Mouse (Mus musculus) midbrain, embryonic 12.5 days (tissue): ENCODE results near the gene Cherp. TPM values are rescaled to one million over a fixed set of nuclear protein-coding genes. Genes with fewer than 3 reads are reported as not detected.

Experiments used
- ATAC-seq: fragments of 200-750 bp; cut with Nextera tagmentation; 2 replicates; pipeline ENCODE4 v1.8.0; 2017; ENCODE audit warnings: low read depth, moderate TSS enrichment, moderate library complexity; ENCODE audit not compliant: low FRiP score
- H3K27ac ChIP-seq: fragments of 300-500 bp; sonication (generic); replicated peaks from 2 replicates; pipeline ENCODE4 v1.5.1; 2016; ENCODE audit warnings: mild to moderate bottlenecking
- H3K27me3 ChIP-seq: fragments of 300-500 bp; sonication (generic); 2 replicates; pipeline ENCODE4 v1.6.1; 2016; ENCODE audit warnings: mild to moderate bottlenecking
- H3K36me3 ChIP-seq: fragments of 300-500 bp; sonication (generic); 2 replicates; pipeline ENCODE4 v1.6.1; 2016
- H3K4me1 ChIP-seq: fragments of 300-500 bp; sonication (generic); 2 replicates; pipeline ENCODE4 v1.6.1; 2016
- H3K4me2 ChIP-seq: fragments of 300-500 bp; sonication (generic); replicated peaks from 2 replicates; pipeline ENCODE4 v1.6.1; 2016; ENCODE audit warnings: mild to moderate bottlenecking, moderate library complexity
- H3K4me3 ChIP-seq: fragments of 300-500 bp; sonication (generic); 2 replicates; pipeline ENCODE4 v1.5.1; 2016; ENCODE audit warnings: mild to moderate bottlenecking
- H3K9ac ChIP-seq: fragments of 300-500 bp; sonication (generic); replicated peaks from 2 replicates; pipeline ENCODE4 v1.6.1; 2016; ENCODE audit warnings: mild to moderate bottlenecking, moderate library complexity
- H3K9me3 ChIP-seq: fragments of 300-500 bp; sonication (generic); 2 replicates; pipeline ENCODE4 v1.6.1; 2016; ENCODE audit warnings: mild to moderate bottlenecking
- WGBS: fragments of 180-500 bp; shearing (Covaris S2); methylation state at CpG from one replicate; pipeline ENCODE4 v1.1.7; 2016; 5-methylcytosine and 5-hydroxymethylcytosine counted together
- polyA plus RNA-seq: library from polyadenylated mRNA; unstranded; fragments of >200 nt; fragmentation: Nextera tagmentation; extraction: Ambion mirVana; gene quantifications from 2 replicates; pipeline ENCODE4 v1.2.1, GENCODE M21; 2016

The Cherp gene
- polyA plus RNA-seq, 1 experiment from 2014 or later, result 76.6 TPM

GRCm38 (mm10) chr8:72469243-72469642 lies 5.8 kb downstream of the Cherp start:
- WGBS, result 90% methylated on average over 2 of the region's 2 CpGs
- peaks cover 91% of the 10 kb centered on the region for H3K36me3 ChIP-seq

GRCm38 (mm10) chr8:72464211-72464610 lies 10.8 kb downstream of the Cherp start:
- no peak overlapping the region for H3K4me3 ChIP-seq
- no peaks in the 10 kb centered on the region for H3K4me1 ChIP-seq
- H3K27me3 ChIP-seq, result no peaks in the 10 kb centered on the region
- no peak for ATAC-seq
- no peaks in the 10 kb centered on the region for H3K9me3 ChIP-seq
- H3K27ac ChIP-seq, result no peak overlapping the region
- H3K9ac ChIP-seq, result no peak overlapping the region
- WGBS, result 96% methylated on average over 10 of the region's 10 CpGs
- H3K36me3 ChIP-seq, result peaks cover 100% of the 10 kb centered on the region
- no peak overlapping the region for H3K4me2 ChIP-seq

More at GRCm38 (mm10) chr8:72469243-72469642, 5.8 kb downstream of the Cherp start:
- H3K9ac ChIP-seq, result no peak overlapping the region
- H3K4me1 ChIP-seq, result peaks cover 9% of the 10 kb centered on the region
- H3K4me3 ChIP-seq, result no peak overlapping the region
- no peak overlapping the region for H3K27ac ChIP-seq
- no peaks in the 10 kb centered on the region for H3K27me3 ChIP-seq
- no peak for ATAC-seq
- no peak overlapping the region for H3K4me2 ChIP-seq
- H3K9me3 ChIP-seq, result no peaks in the 10 kb centered on the region

DNA sequence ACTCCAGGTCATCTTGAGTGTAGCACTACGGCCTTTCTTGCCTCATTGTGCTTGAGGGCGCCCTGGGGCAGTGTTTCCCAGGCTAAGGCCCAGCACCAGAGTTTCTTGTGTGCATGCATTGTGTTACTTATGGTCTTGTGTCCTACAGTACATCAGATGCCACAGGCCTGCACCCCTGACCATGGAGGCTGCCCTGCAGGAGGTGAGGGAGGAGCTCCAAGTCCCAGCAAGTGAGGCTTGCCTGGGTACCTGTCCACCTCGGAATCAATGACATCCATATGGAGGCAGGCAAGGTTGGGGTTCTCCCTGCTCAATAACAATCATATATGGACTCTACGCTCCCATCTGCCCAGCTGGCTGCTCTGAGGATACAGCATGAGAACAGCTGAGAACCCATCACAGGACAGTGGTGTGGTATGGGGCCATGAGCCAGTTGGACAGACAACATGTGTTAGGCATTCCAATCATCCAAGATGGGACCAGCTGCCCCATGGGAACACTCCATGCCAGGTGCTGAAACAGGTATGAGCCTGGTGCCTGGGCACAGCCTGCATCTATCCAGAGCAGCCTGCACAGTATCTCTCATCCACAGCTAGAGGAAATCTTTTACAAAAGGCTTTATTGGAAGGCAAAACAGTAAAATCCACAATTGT lies 15.0 kb downstream of the Cherp start:
- Histone ChIP-seq H3K36me3 (peaks cover 80% of the 10 kb centered on the region), H3K9ac (no peak overlapping the region), H3K4me1 (no peaks in the 10 kb centered on the region), H3K27me3 (no peaks in the 10 kb centered on the region), H3K9me3 (no peaks in the 10 kb centered on the region), H3K4me2 (no peak overlapping the region), H3K27ac (no peak overlapping the region), H3K4me3 (no peak overlapping the region)
- no peak for ATAC-seq
- WGBS, result 90% methylated on average over 4 of the region's 4 CpGs

DNA sequence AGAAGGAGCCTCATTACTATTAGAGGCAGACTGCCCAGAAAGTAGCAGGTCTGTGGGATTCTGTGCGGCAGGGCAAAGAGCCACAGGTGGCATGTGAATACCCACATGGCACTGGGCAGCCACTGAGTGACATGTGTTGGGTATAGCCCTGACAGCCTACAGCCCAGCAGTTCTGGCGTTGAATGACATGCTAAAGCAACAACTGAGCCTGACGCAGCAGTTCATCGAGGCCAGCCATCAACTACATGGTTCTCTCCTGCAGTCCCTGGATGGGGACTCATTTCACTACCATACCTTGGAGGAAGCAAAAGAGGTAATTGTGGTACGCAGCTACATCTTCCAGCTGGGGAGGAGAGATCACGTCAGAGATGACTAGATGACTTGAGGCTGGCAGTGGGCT lies 16.6 kb downstream of the Cherp start:
- H3K36me3 ChIP-seq, result peaks cover 79% of the 10 kb centered on the region
- no peak for ATAC-seq
- no peak overlapping the region for H3K9ac ChIP-seq
- H3K9me3 ChIP-seq, result peaks cover 6% of the 10 kb centered on the region; the same call in 1 of the 2 replicates
- H3K4me3 ChIP-seq, result no peak overlapping the region
- no peaks in the 10 kb centered on the region for H3K4me1 ChIP-seq
- 91% methylated on average over 6 of the region's 6 CpGs for WGBS
- no peak overlapping the region for H3K27ac ChIP-seq
- no peaks in the 10 kb centered on the region for H3K27me3 ChIP-seq
- H3K4me2 ChIP-seq, result no peak overlapping the region

DNA sequence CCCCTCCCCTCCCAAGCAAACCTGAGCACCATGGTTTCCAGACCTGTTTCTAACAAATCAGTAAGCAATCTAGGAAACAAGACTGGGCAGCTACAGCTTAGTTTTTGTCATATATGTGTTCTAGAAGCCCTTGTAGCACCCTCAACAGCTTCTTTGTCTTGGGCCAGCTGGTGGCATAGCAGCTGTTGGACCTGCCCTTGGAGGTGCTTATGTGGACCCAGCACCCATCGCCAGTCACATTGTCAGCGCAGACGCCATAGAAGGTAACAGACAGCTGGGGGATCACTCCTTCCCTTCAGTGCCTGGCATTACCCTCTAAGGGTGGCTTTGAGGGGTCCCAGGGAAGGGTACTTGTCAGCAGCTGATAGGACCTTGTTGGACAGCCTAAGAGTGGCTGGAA lies 17.2 kb downstream of the Cherp start:
- no peaks in the 10 kb centered on the region for H3K27me3 ChIP-seq
- H3K4me2 ChIP-seq, result no peak overlapping the region
- H3K9me3 ChIP-seq, result peaks cover 7% of the 10 kb centered on the region; the same call in 1 of the 2 replicates
- H3K9ac ChIP-seq, result no peak overlapping the region
- no peak overlapping the region for H3K27ac ChIP-seq
- 91% methylated on average over 3 of the region's 3 CpGs for WGBS
- peaks cover 79% of the 10 kb centered on the region for H3K36me3 ChIP-seq
- no peak overlapping the region for H3K4me3 ChIP-seq
- no peak for ATAC-seq
- H3K4me1 ChIP-seq, result no peaks in the 10 kb centered on the region

GRCm38 (mm10) chr8:72455317-72455716 lies 19.7 kb downstream of the Cherp start:
- H3K4me2 ChIP-seq, result no peak overlapping the region
- H3K9ac ChIP-seq, result no peak overlapping the region
- H3K36me3 ChIP-seq, result peaks cover 71% of the 10 kb centered on the region
- no peaks in the 10 kb centered on the region for H3K4me1 ChIP-seq
- no peak for ATAC-seq
- H3K9me3 ChIP-seq, result peaks cover 7% of the 10 kb centered on the region; the same call in 1 of the 2 replicates
- H3K27ac ChIP-seq, result no peak overlapping the region
- no peak overlapping the region for H3K4me3 ChIP-seq
- 92% methylated on average over 4 of the region's 4 CpGs for WGBS
- H3K27me3 ChIP-seq, result no peaks in the 10 kb centered on the region

DNA sequence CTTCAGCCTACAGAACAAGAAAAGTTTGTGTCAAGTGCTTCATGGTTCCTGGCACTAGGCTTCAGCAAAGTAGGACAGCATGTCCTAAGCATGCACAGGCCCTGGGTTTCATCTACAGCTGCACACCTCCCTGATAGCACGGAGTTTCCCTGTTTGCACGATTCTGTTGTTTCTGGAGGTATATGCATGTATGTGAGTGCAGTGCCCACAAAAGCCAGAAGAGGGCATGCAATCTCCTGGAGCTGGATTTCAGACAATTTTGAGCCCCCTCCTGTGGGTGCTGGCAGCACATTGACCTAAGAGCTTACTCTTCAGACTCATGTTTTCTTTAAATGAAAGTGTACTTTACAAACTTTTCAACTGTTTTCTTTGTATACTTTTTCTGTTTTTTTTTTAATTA lies 21.1 kb downstream of the Cherp start:
- peaks cover 7% of the 10 kb centered on the region; the same call in 1 of the 2 replicates for H3K9me3 ChIP-seq
- ATAC-seq, result no peak

GRCm38 (mm10) chr8:72451516-72451915 lies 23.5 kb downstream of the Cherp start:
- 86% methylated on average over 8 of the region's 8 CpGs for WGBS
- no peak for ATAC-seq
- Histone ChIP-seq H3K9me3 (peaks cover 7% of the 10 kb centered on the region; the same call in 1 of the 2 replicates), H3K27ac (no peak overlapping the region), H3K36me3 (peaks cover 68% of the 10 kb centered on the region), H3K9ac (no peak overlapping the region), H3K4me1 (no peaks in the 10 kb centered on the region), H3K4me2 (no peak overlapping the region), H3K27me3 (no peaks in the 10 kb centered on the region), H3K4me3 (no peak overlapping the region)

More for the DNA sequence above, 21.1 kb downstream of the Cherp start:
- WGBS, result 92% methylated on average over 2 of the region's 2 CpGs
- Histone ChIP-seq H3K4me2 (no peak overlapping the region), H3K4me3 (no peak overlapping the region), H3K27ac (no peak overlapping the region), H3K9ac (no peak overlapping the region), H3K36me3 (peaks cover 70% of the 10 kb centered on the region), H3K27me3 (no peaks in the 10 kb centered on the region), H3K4me1 (no peaks in the 10 kb centered on the region)

- Histone ChIP-seq H3K27ac (no peak overlapping the region), H3K9me3 (no peaks in the 10 kb centered on the region), H3K4me1 (peaks cover 8% of the 10 kb centered on the region), H3K4me3 (no peak overlapping the region), H3K36me3 (peaks cover 22% of the 10 kb centered on the region), H3K27me3 (no peaks in the 10 kb centered on the region), H3K4me2 (no peak overlapping the region), H3K9ac (no peak overlapping the region)
- no peak for ATAC-seq
- WGBS, result 93% methylated on average over 6 of the region's 6 CpGs
These were observed 30.0 kb downstream of the Cherp start for GRCm38 (mm10) chr8:72445071-72445470.

- Histone ChIP-seq H3K9me3 (no peaks in the 10 kb centered on the region), H3K27ac (no peak overlapping the region), H3K36me3 (0 out of 2 replicates have a peak, but pooled peaks cover 11% of the 10 kb centered on the region), H3K27me3 (no peaks in the 10 kb centered on the region), H3K4me1 (peaks cover 8% of the 10 kb centered on the region), H3K4me3 (peak overlapping the region; percentile 45), H3K9ac (peak overlapping the region; percentile 63), H3K4me2 (peak overlapping the region; percentile 66)
- ATAC-seq, result peak; percentile 68; the same call in 1 of the 2 replicates
- 41% methylated on average over 6 of the region's 6 CpGs for WGBS
These were observed 31.1 kb downstream of the Cherp start for GRCm38 (mm10) chr8:72443994-72444350.

DNA sequence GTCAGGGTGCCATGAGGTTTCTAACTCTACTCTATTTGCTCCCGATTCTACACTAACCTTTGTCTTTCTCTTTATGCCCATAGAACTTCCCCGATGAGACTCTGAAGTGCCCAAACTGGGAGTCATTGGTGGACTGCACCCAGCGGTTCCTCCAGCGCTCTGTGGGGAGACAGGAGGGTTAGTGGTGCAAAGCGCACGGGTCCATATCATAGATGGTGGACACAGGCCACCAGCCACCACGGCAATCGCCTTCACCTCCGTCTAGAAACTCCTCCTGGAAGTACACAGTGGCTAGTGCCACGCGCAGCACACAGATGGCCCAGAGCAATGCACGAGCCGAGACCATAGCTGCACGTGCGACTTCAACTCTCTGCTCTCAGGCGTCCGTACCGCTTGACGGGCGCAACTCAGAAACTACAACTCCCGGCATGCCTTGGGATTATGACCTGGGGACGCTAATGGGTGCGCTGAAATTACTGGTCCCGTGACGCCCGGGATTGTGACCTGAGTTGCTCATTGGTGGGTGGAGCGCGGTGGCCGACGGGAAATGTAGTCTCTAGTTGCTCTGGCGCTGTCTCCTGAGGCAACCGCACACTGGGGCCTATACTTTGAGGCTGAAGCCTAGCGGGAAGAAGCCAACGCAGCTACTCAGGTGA lies 31.6 kb downstream of the Cherp start, which contains the start of the genes Calr3 and 1700030K09Rik:
TSS of gene Calr3 (minus strand) at position 533 of the 656 bp plus-strand sequence.
TSS of gene 1700030K09Rik (plus strand) at position 543 of the 656 bp plus-strand sequence.
- WGBS, result 6% methylated on average over 34 of the region's 34 CpGs
- H3K4me1 ChIP-seq, result peaks cover 8% of the 10 kb centered on the region
- H3K9me3 ChIP-seq, result no peaks in the 10 kb centered on the region
- H3K27ac ChIP-seq, result no peak within 1 kb of the TSS
- 0 out of 2 replicates have a peak, but pooled peaks cover 11% of the 10 kb centered on the region for H3K36me3 ChIP-seq
- H3K4me3 ChIP-seq, result peak within 1 kb of the TSS; percentile 45
- ATAC-seq, result peak; percentile 99
- H3K4me2 ChIP-seq, result peak within 1 kb of the TSS; percentile 66
- H3K27me3 ChIP-seq, result no peaks in the 10 kb centered on the region
- H3K9ac ChIP-seq, result peak within 1 kb of the TSS; percentile 63

- Histone ChIP-seq H3K27ac (no peak overlapping the region), H3K4me1 (peaks cover 4% of the 10 kb centered on the region), H3K9me3 (no peaks in the 10 kb centered on the region), H3K27me3 (no peaks in the 10 kb centered on the region), H3K4me3 (no peak overlapping the region), H3K9ac (no peak overlapping the region), H3K36me3 (no peaks in the 10 kb centered on the region), H3K4me2 (no peak overlapping the region)
- WGBS, result 70% methylated on average over 8 of the region's 8 CpGs
- no peak for ATAC-seq
These were observed 36.6 kb downstream of the Cherp start for GRCm38 (mm10) chr8:72438248-72439015.
